Mouse (Mus musculus) Patski (cell line): ENCODE measurements around the gene Serinc3. TPM values are rescaled to one million over a fixed set of nuclear protein-coding genes. Genes with fewer than 3 reads are reported as not detected.
A peak's percentile ranks its signal among the peaks of the same experiment; 100 is the strongest.
"Not testable (repeated sequence)": the region's sequence is repeated elsewhere in the genome, so short reads cannot be mapped to it uniquely, and the experiment has no call there.

Experiments used
- ATAC-seq: fragments of 100-300 bp; one replicate; pipeline ENCODE4 v1.8.0; 2021
- CTCF ChIA-PET: fragments of 350-600 bp; sonication (Branson Sonifier 250); formaldehyde crosslinking; loops from one replicate; lab custom pipeline; 2022; ENCODE audit warnings: inconsistent platforms; lab: Charles Lee
- POLR2A ChIA-PET: fragments of 350-600 bp; sonication (Branson Sonifier 250); formaldehyde crosslinking; loops from one replicate; lab custom pipeline; 2022; ENCODE audit warnings: antibody characterized with exemption, inconsistent platforms; lab: Charles Lee
- DNase-seq: peaks from one replicate; pipeline ENCODE4 v3.0.0-alpha.2; 2011; ENCODE audit warnings: low read depth, low spot score
- H3K27me3 ChIP-seq: fragments of 371-371 bp; one replicate; pipeline ENCODE4 v1.5.1; 2021
- CTCF ChIP-seq: fragments of 100-300 bp; IDR thresholded peaks from one replicate; pipeline ENCODE4 v1.5.1; 2021
- in situ Hi-C: fragments of 300-500 bp; cut with MboI; formaldehyde crosslinking; loops from 3 replicates; pipeline ENCODE4 v1.11.1; 2018; ENCODE audit warnings: low pct_unique_long_range_greater_than_20kb, mixed read lengths
- polyA plus RNA-seq: library from polyadenylated mRNA; unstranded; gene quantifications from one replicate; pipeline ENCODE4 v1.2.3, GENCODE M21; 2021

Gene Serinc3
- polyA plus RNA-seq, 1 experiment from 2014 or later: 238 TPM

- ChIA-PET POLR2A (no interaction called here), CTCF (no interaction called here)
- DNase-seq (no peak), ATAC-seq (no peak)
- in situ Hi-C loops: no loop called here
- no peak for TF ChIP-seq CTCF
- H3K27me3 ChIP-seq: no peaks in the 10 kb centered on the region
Observed at GRCm38 (mm10) chr2:163634211-163634610, 10.7 kb downstream of the Serinc3 start.

- TF ChIP-seq CTCF: peak; percentile 54
- DNase-seq (no peak), ATAC-seq (no peak)
- no peaks in the 10 kb centered on the region for H3K27me3 ChIP-seq
- CTCF ChIA-PET: interaction anchor here (0.9 to 3.1 kb wide), 7 partner anchors 8 to 97 kb away, joined by 3 to 10 read pairs (median 4); partner anchors contain the start of gene Pkig
- POLR2A ChIA-PET: no interaction called here
- in situ Hi-C loops: no loop called here
Observed at GRCm38 (mm10) chr2:163631715-163632114, 13.2 kb downstream of the Serinc3 start.

GRCm38 (mm10) chr2:163631223-163631622, 13.7 kb downstream of the Serinc3 start:
- ATAC-seq (no peak), DNase-seq (no peak)
- in situ Hi-C loops: no loop called here
- TF ChIP-seq CTCF: no peak
- ChIA-PET CTCF (interaction anchor here (0.9 to 3.1 kb wide), 8 partner anchors 9 to 97 kb away, joined by 3 to 10 read pairs (median 4); partner anchors contain the start of gene Pkig), POLR2A (no interaction called here)
- no peaks in the 10 kb centered on the region for H3K27me3 ChIP-seq

- ChIA-PET CTCF (interaction anchor here (0.7 to 1.0 kb wide), 2 partner anchors 9 to 18 kb away, joined by 3 read pairs; no protein-coding TSS in a partner anchor), POLR2A (interaction anchor here (1.2 kb wide), 1 partner anchor 8 kb away, joined by 3 read pairs; no protein-coding TSS in a partner anchor)
- not testable (repeated sequence) for H3K27me3 ChIP-seq, ATAC-seq, DNase-seq
- in situ Hi-C loops: loop anchor here (25.0 kb wide), 1 partner anchor 91 kb away; no protein-coding TSS in a partner anchor
Observed at GRCm38 (mm10) chr2:163621401-163621800, 23.5 kb downstream of the Serinc3 start.

- DNase-seq: no peak
- TF ChIP-seq CTCF: no peak
- in situ Hi-C loops: loop anchor here (25.0 kb wide), 1 partner anchor 92 kb away; no protein-coding TSS in a partner anchor
- POLR2A ChIA-PET: interaction anchor here (0.5 to 1.2 kb wide), 2 partner anchors 9 to 38 kb away, joined by 3 read pairs; partner anchors contain the start of gene Pkig
- no peaks in the 10 kb centered on the region for H3K27me3 ChIP-seq
- peak; percentile 23 for ATAC-seq
- CTCF ChIA-PET: interaction anchor here (1.3 kb wide), 1 partner anchor 11 kb away, joined by 3 read pairs; no protein-coding TSS in a partner anchor
Observed at GRCm38 (mm10) chr2:163620451-163620850, 24.5 kb downstream of the Serinc3 start.

GRCm38 (mm10) chr2:163617874-163618273, 27.1 kb downstream of the Serinc3 start:
- no peaks in the 10 kb centered on the region for H3K27me3 ChIP-seq
- TF ChIP-seq CTCF: no peak
- CTCF ChIA-PET: interaction anchor here (2.1 kb wide), 1 partner anchor 23 kb away, joined by 6 read pairs; no protein-coding TSS in a partner anchor
- DNase-seq: no peak
- in situ Hi-C loops: loop anchor here (25.0 kb wide), 1 partner anchor 94 kb away; no protein-coding TSS in a partner anchor
- no peak for ATAC-seq
- POLR2A ChIA-PET: interaction anchor here (1.3 kb wide), 1 partner anchor 27 kb away, joined by 3 read pairs; the partner anchor contains the start of gene Serinc3

GRCm38 (mm10) chr2:163617232-163617863, 27.6 kb downstream of the Serinc3 start:
- no peaks in the 10 kb centered on the region for H3K27me3 ChIP-seq
- ATAC-seq (no peak), DNase-seq (no peak)
- ChIA-PET POLR2A (interaction anchor here (1.3 kb wide), 1 partner anchor 28 kb away, joined by 3 read pairs; the partner anchor contains the start of gene Serinc3), CTCF (interaction anchor here (1.1 kb wide), 1 partner anchor 101 kb away, joined by 3 read pairs; no protein-coding TSS in a partner anchor)
- no peak for TF ChIP-seq CTCF
- in situ Hi-C loops: loop anchor here (25.0 kb wide), 1 partner anchor 95 kb away; no protein-coding TSS in a partner anchor

- ChIA-PET POLR2A (no interaction called here), CTCF (interaction anchor here (1.1 kb wide), 1 partner anchor 102 kb away, joined by 3 read pairs; no protein-coding TSS in a partner anchor)
- DNase-seq (no peak), ATAC-seq (no peak)
- in situ Hi-C loops: loop anchor here (25.0 kb wide), 1 partner anchor 96 kb away; no protein-coding TSS in a partner anchor
- TF ChIP-seq CTCF: no peak
- no peaks in the 10 kb centered on the region for H3K27me3 ChIP-seq
Observed at GRCm38 (mm10) chr2:163616652-163617227, 28.2 kb downstream of the Serinc3 start.

- ATAC-seq: no peak
- TF ChIP-seq CTCF: no peak
- DNase-seq: no peak
- in situ Hi-C loops: loop anchor here (25.0 kb wide), 1 partner anchor 96 kb away; no protein-coding TSS in a partner anchor
- CTCF ChIA-PET: interaction anchor here (1.0 kb wide), 1 partner anchor 12 kb away, joined by 3 read pairs; no protein-coding TSS in a partner anchor
- no peaks in the 10 kb centered on the region for H3K27me3 ChIP-seq
- POLR2A ChIA-PET: no interaction called here
Observed at GRCm38 (mm10) chr2:163615906-163616651, 28.9 kb downstream of the Serinc3 start.
